Mouse (Mus musculus) mature B cell (primary cell): Measurements from ENCODE around the gene Lrtm2.

Source experiments
- in situ Hi-C: fragments of 300-500 bp; cut with MboI; formaldehyde crosslinking; loops from 2 replicates; pipeline ENCODE4 v1.14.3; 2019

Gene Lrtm2

DNA sequence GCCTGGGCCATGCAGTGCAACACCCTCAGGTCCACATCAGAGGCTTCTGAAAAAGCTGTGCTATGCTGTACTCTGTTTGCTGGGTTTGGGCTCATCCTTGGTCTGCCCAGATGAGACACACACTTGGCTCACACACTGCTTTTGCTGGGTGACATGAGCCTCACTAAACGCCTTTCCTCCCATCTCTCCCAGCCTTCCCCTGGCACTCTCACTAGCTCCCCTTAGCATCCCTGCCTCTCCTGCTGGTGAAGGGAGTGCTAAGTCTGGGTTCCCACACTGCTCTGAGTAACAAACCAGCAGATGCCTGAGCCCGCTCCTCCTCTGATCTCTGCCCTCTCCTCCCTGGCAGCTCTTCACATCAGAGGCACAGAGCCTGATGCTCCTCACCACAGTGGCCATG is 53.9 kb downstream of the Lrtm2 start:
- in situ Hi-C loops, result no loop called here
